Mouse (Mus musculus) left cerebral cortex, postnatal 36 days (tissue): ENCODE measurements around the gene Gck. TPM values are rescaled to one million over a fixed set of nuclear protein-coding genes. Genes with fewer than 3 reads are reported as not detected.
"Not testable (repeated sequence)": the region's sequence is repeated elsewhere in the genome, so short reads cannot be mapped to it uniquely, and the experiment has no call there.

Source experiments
- DNase-seq, 2 experiments: peaks; one replicate each; pipeline ENCODE4 v3.0.0; 2021 to 2022; ENCODE audit warnings: low spot score in 2 of 2, mixed read lengths in 1 of 2
- intact Hi-C: fragments of 180-260 bp; cut with DNase I; formaldehyde crosslinking; loops from one replicate; pipeline ENCODE4 v1.15.1; 2025
- total RNA-seq, 2 experiments: library from RNA; stranded (reverse); gene quantifications; 2 replicates each; pipeline ENCODE4 v1.2.3; 2021

The Gck gene
- total RNA-seq, 2 experiments from 2014 or later: 1.6 to 2.2 TPM

GRCm38 (mm10) chr11:5960051-5960450, 10.2 kb upstream of the Gck start:
- DNase-seq: no peak
- intact Hi-C loops: no loop called here

GRCm38 (mm10) chr11:5955546-5956276, 5.8 kb upstream of the Gck start, which contains the start of gene Ykt6:
Gene Ykt6, plus strand, starts transcription at chr11:5955693.
- DNase-seq: peak; percentile 95 to 96
- intact Hi-C loops: loop anchor here (2.0 kb wide), 1 partner anchor 77 kb away; the partner anchor contains the start of gene Pold2

- no peak for DNase-seq
- intact Hi-C loops: loop anchor here (2.0 kb wide), 1 partner anchor 76 kb away; the partner anchor contains the start of gene Pold2
These were observed 5.2 kb upstream of the Gck start for GRCm38 (mm10) chr11:5954965-5955504.

GRCm38 (mm10) chr11:5954435-5954834, 4.6 kb upstream of the Gck start:
- DNase-seq: no peak
- intact Hi-C loops: loop anchor here (2.0 kb wide), 1 partner anchor 76 kb away; the partner anchor contains the start of gene Pold2

GRCm38 (mm10) chr11:5953130-5953765, 3.4 kb upstream of the Gck start:
- DNase-seq: no peak
- intact Hi-C loops: no loop called here

- intact Hi-C loops: no loop called here
- no peak for DNase-seq
These were observed 2.6 kb upstream of the Gck start for GRCm38 (mm10) chr11:5952501-5952900.

- intact Hi-C loops: no loop called here
- no peak for DNase-seq
These were observed 1.2 kb downstream of the Gck start for GRCm38 (mm10) chr11:5948546-5949250.

GRCm38 (mm10) chr11:5947796-5948195, 2.1 kb downstream of the Gck start:
- intact Hi-C loops: no loop called here
- DNase-seq: no peak

GRCm38 (mm10) chr11:5945096-5945495, 4.8 kb downstream of the Gck start:
- DNase-seq: no peak
- intact Hi-C loops: no loop called here

GRCm38 (mm10) chr11:5942966-5943365, 6.9 kb downstream of the Gck start:
- intact Hi-C loops: no loop called here
- DNase-seq: no peak

- intact Hi-C loops, DNase-seq: not testable (repeated sequence)
These were observed 15.3 kb downstream of the Gck start for GRCm38 (mm10) chr11:5934531-5934930.

GRCm38 (mm10) chr11:5931947-5932346, 17.9 kb downstream of the Gck start:
- DNase-seq: not testable (repeated sequence)

GRCm38 (mm10) chr11:5930578-5930977, 19.3 kb downstream of the Gck start:
- no peak for DNase-seq
- intact Hi-C loops: no loop called here

More at GRCm38 (mm10) chr11:5931947-5932346, 17.9 kb downstream of the Gck start:
- intact Hi-C loops: not testable (repeated sequence)

GRCm38 (mm10) chr11:5926696-5927220, 23.1 kb downstream of the Gck start:
- intact Hi-C loops: no loop called here
- no peak for DNase-seq

- no peak for DNase-seq
- intact Hi-C loops: no loop called here
These were observed 25.2 kb downstream of the Gck start for GRCm38 (mm10) chr11:5924699-5925098.

GRCm38 (mm10) chr11:5920323-5920960, 29.4 kb downstream of the Gck start:
- intact Hi-C loops: no loop called here

GRCm38 (mm10) chr11:5919606-5920005, 30.3 kb downstream of the Gck start:
- DNase-seq: no peak
- intact Hi-C loops: no loop called here

More at GRCm38 (mm10) chr11:5920323-5920960, 29.4 kb downstream of the Gck start:
- no peak for DNase-seq

GRCm38 (mm10) chr11:5918111-5918510, 31.8 kb downstream of the Gck start:
- intact Hi-C loops: no loop called here
- no peak for DNase-seq

GRCm38 (mm10) chr11:5916178-5916548, 33.7 kb downstream of the Gck start:
- intact Hi-C loops: no loop called here
- DNase-seq: peak in 1 of 2 experiments; percentile 46
